Mouse (Mus musculus) kidney, embryonic 14.5 days (tissue): ENCODE data around the gene Toe1. TPM values are rescaled to one million over a fixed set of nuclear protein-coding genes. Genes with fewer than 3 reads are reported as not detected.
A peak's percentile ranks its signal among the peaks of the same experiment; 100 is the strongest.
"Not testable (repeated sequence)": the region's sequence is repeated elsewhere in the genome, so short reads cannot be mapped to it uniquely, and the experiment has no call there.

Experiments used
- ATAC-seq: fragments of 200-750 bp; cut with Nextera tagmentation; 2 replicates; pipeline ENCODE4 v1.8.0; 2017; ENCODE audit warnings: moderate number of reproducible peaks, mild to moderate bottlenecking, moderate TSS enrichment, moderate library complexity; ENCODE audit not compliant: low FRiP score, low TSS enrichment
- H3K27ac ChIP-seq: fragments of 300-500 bp; sonication (generic); 2 replicates; pipeline ENCODE4 v1.5.1; 2014; ENCODE audit warnings: low read depth, mild to moderate bottlenecking, low read length, moderate library complexity, mixed read lengths
- H3K27me3 ChIP-seq: fragments of 300-500 bp; sonication (generic); 2 replicates; pipeline ENCODE4 v1.6.1; 2014; ENCODE audit warnings: mild to moderate bottlenecking, low read length; ENCODE audit not compliant: control insufficient read depth, insufficient read depth
- H3K36me3 ChIP-seq: fragments of 300-500 bp; sonication (generic); 2 replicates; pipeline ENCODE4 v1.6.1; 2014; ENCODE audit warnings: low read length, mixed read lengths; ENCODE audit not compliant: control insufficient read depth, insufficient read depth
- H3K4me1 ChIP-seq: fragments of 300-500 bp; sonication (generic); 2 replicates; pipeline ENCODE4 v1.6.1; 2014; ENCODE audit warnings: low read length, mixed read lengths; ENCODE audit not compliant: control insufficient read depth, insufficient read depth
- H3K4me2 ChIP-seq: fragments of 300-500 bp; sonication (generic); replicated peaks from 2 replicates; pipeline ENCODE4 v1.6.1; 2014; ENCODE audit warnings: low read depth, mild to moderate bottlenecking, low read length
- H3K4me3 ChIP-seq: fragments of 300-500 bp; sonication (generic); 2 replicates; pipeline ENCODE4 v1.5.1; 2014; ENCODE audit warnings: mild to moderate bottlenecking, low read length
- H3K9ac ChIP-seq: fragments of 300-500 bp; sonication (generic); 2 replicates; pipeline ENCODE4 v1.6.1; 2014; ENCODE audit warnings: low read depth, mild to moderate bottlenecking, low read length, moderate library complexity
- H3K9me3 ChIP-seq: fragments of 300-500 bp; sonication (generic); 2 replicates; pipeline ENCODE4 v1.6.1; 2016; ENCODE audit warnings: low read length; ENCODE audit not compliant: control insufficient read depth
- WGBS: fragments of 180-500 bp; shearing (Covaris S2); extraction: QIAGEN DNeasy Blood & Tissue Kit; methylation state at CpG from one replicate; pipeline ENCODE4 v1.1.7; 2014; 5-methylcytosine and 5-hydroxymethylcytosine counted together
- polyA plus RNA-seq: library from polyadenylated mRNA; unstranded; fragments of >200 nt; fragmentation: Nextera tagmentation; extraction: Ambion mirVana; gene quantifications from 2 replicates; pipeline ENCODE4 v1.2.1, GENCODE M21; 2014

The Toe1 gene
- 29.0 and 42.5 TPM in 2 replicates for polyA plus RNA-seq

DNA sequence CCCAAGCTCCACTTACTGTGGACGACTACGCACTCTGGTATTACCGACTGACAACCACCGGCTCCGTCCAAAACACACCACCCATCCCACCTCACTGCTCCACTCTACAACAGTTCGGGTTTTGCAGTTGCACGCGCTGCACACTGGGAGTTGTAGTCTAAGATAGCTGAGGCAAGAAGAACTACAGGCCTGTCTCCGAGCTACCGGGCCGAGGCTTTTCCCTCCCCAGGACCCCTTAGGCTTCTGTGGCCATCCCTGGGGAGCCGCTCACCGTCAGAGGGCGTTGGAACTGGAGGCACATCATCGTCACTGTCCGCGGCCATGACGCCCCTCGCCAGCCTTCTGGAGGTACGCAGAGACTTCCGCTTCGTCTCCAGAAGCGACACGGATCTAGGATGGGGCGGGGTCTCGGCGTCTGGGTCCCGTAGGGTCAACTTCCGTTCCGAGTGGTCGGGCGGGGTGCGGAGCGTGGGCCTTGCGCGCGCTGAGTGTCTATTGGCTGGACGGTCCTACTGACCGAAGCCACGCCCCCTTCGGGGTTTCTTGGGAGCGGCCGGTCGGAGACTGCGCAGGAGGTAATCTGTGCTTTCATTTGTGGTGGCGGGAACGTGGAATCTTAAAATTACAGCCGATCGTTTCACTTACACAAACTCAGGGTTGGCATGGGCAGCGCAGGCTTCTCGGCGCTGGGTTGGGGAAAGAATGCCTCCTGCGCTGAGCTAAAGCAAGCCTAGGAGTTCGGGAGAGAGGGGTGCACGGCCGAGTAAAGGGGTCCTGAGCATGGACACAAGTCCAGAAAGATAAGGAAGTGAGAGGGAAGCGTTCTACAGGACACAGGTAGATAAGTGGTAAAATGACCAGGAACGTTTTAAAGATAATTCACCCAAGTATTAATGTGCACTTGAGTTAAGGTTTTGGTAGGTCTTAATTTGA, at the start of gene Toe1, which contains the start of gene Mutyh:
Toe1 (minus strand) TSS at position 444 of the 933 bp plus-strand sequence.
Mutyh (plus strand) TSS at position 527 of the 933 bp plus-strand sequence.
- peaks cover 8% of the 10 kb centered on the region; the same call in 1 of the 2 replicates for H3K4me1 ChIP-seq
- no peaks in the 10 kb centered on the region for H3K27me3 ChIP-seq
- peak within 1 kb of the TSS; percentile 69 for H3K4me2 ChIP-seq
- H3K36me3 ChIP-seq = peaks cover 34% of the 10 kb centered on the region
- H3K27ac ChIP-seq = peak within 1 kb of the TSS; percentile 75; the same call in 1 of the 2 replicates
- H3K4me3 ChIP-seq = peak within 1 kb of the TSS; percentile 84
- ATAC-seq = peak; percentile 99
- no peaks in the 10 kb centered on the region for H3K9me3 ChIP-seq
- WGBS = under 1% methylated on average over 58 of the region's 58 CpGs
- H3K9ac ChIP-seq = peak within 1 kb of the TSS; percentile 77

GRCm38 (mm10) chr4:116857203-116857602, 49.8 kb upstream of the Toe1 start:
- no peaks in the 10 kb centered on the region for H3K36me3 ChIP-seq
- 91% methylated on average over 10 of the region's 10 CpGs for WGBS
- no peak for ATAC-seq
- H3K4me1 ChIP-seq = no peaks in the 10 kb centered on the region
- H3K9ac ChIP-seq = no peak overlapping the region
- no peak overlapping the region for H3K27ac ChIP-seq
- H3K27me3 ChIP-seq = no peaks in the 10 kb centered on the region
- H3K4me3 ChIP-seq = no peak overlapping the region
- H3K4me2 ChIP-seq = no peak overlapping the region
- no peaks in the 10 kb centered on the region for H3K9me3 ChIP-seq

- H3K4me1 ChIP-seq = no peaks in the 10 kb centered on the region
- WGBS = 33% methylated on average over 2 of the region's 2 CpGs
- ATAC-seq = no peak
- no peak overlapping the region for H3K4me3 ChIP-seq
- H3K27me3 ChIP-seq = no peaks in the 10 kb centered on the region
- H3K9ac ChIP-seq = no peak overlapping the region
- no peak overlapping the region for H3K27ac ChIP-seq
- H3K4me2 ChIP-seq = no peak overlapping the region
- no peaks in the 10 kb centered on the region for H3K9me3 ChIP-seq
- no peaks in the 10 kb centered on the region for H3K36me3 ChIP-seq
These were observed 46.8 kb upstream of the Toe1 start for GRCm38 (mm10) chr4:116854286-116854685.

DNA sequence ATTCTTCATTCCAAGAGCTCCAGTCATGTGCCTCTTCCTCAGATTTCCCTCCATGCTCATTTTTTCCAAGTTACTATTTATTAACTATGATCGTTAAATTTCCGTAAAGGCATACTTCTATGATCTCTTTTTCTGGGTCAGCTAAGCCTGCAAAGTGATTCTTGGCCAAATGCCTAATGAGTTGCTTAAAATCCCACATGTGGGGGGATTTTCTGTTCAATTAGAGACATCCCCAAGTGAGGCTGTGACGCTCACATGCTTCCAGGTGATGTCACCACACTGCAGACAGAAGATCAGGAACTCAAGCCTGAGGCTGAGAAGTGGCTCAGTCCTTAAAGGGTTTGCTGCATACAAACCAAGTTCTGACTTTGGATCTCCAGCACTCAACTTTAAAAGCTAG, 42.5 kb upstream of the Toe1 start:
- H3K27me3 ChIP-seq = no peaks in the 10 kb centered on the region
- no peak overlapping the region for H3K4me2 ChIP-seq
- no peak overlapping the region for H3K9ac ChIP-seq
- no peak overlapping the region for H3K27ac ChIP-seq
- no peaks in the 10 kb centered on the region for H3K36me3 ChIP-seq
- no peak for ATAC-seq
- no peaks in the 10 kb centered on the region for H3K4me1 ChIP-seq
- no peaks in the 10 kb centered on the region for H3K9me3 ChIP-seq
- H3K4me3 ChIP-seq = no peak overlapping the region
- 78% methylated on average over 3 of the region's 3 CpGs for whole genome bisulfite sequencing

DNA sequence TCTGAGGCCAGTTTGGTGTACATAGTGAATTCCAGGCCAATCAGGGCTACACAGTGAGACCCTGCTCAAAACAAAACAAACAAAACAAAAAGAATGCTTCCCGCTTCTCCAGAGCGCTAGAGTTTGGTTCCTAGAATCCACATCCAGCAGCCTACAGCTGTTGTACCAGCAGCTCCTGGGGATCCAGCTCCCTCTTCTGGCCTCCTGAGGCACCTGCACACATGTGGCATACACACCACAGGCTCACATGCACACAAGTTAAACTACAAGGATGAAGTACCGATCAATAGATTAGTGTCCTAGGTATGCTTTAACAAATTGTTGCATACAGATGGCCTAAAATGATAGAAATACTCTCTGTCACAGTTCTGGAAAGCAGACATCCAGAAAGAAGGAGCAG, 36.9 kb upstream of the Toe1 start:
- WGBS = 97% methylated on average over 3 of the region's 3 CpGs
- Histone ChIP-seq H3K4me3 (no peak overlapping the region), H3K9ac (no peak overlapping the region), H3K27ac (no peak overlapping the region), H3K4me2 (no peak overlapping the region), H3K9me3 (no peaks in the 10 kb centered on the region), H3K27me3 (peaks cover 1% of the 10 kb centered on the region; the same call in 1 of the 2 replicates), H3K36me3 (no peaks in the 10 kb centered on the region), H3K4me1 (no peaks in the 10 kb centered on the region)
- no peak for ATAC-seq

- peaks cover 3% of the 10 kb centered on the region; the same call in 1 of the 2 replicates for H3K27me3 ChIP-seq
- no peak for ATAC-seq
- 79% methylated on average over 6 of the region's 6 CpGs for WGBS
- H3K9ac ChIP-seq = no peak overlapping the region
- H3K36me3 ChIP-seq = no peaks in the 10 kb centered on the region
- H3K4me2 ChIP-seq = no peak overlapping the region
- H3K4me3 ChIP-seq = no peak overlapping the region
- no peaks in the 10 kb centered on the region for H3K9me3 ChIP-seq
- no peak overlapping the region for H3K27ac ChIP-seq
- no peaks in the 10 kb centered on the region for H3K4me1 ChIP-seq
These were observed 33.4 kb upstream of the Toe1 start for GRCm38 (mm10) chr4:116840841-116841240.

GRCm38 (mm10) chr4:116840096-116840495, 32.7 kb upstream of the Toe1 start:
- H3K9me3 ChIP-seq, H3K9ac ChIP-seq, H3K4me1 ChIP-seq, ATAC-seq, H3K36me3 ChIP-seq, H3K4me3 ChIP-seq, H3K27ac ChIP-seq, H3K27me3 ChIP-seq: not testable (repeated sequence)
- WGBS = 31% methylated on average over 20 of the region's 29 CpGs
- peak overlapping the region; percentile 19; the same call in 1 of the 2 replicates for H3K4me2 ChIP-seq

- H3K9ac ChIP-seq = no peak overlapping the region
- 30% methylated on average over 2 of the region's 2 CpGs for WGBS
These were observed 31.6 kb upstream of the Toe1 start for GRCm38 (mm10) chr4:116838999-116839398.

GRCm38 (mm10) chr4:116830070-116830368, 22.6 kb upstream of the Toe1 start:
- WGBS = 7% methylated on average over 6 of the region's 6 CpGs
- peak; percentile 87 for ATAC-seq

More at GRCm38 (mm10) chr4:116838999-116839398, 31.6 kb upstream of the Toe1 start:
- H3K36me3 ChIP-seq = no peaks in the 10 kb centered on the region
- no peak overlapping the region for H3K4me3 ChIP-seq
- no peak overlapping the region for H3K4me2 ChIP-seq
- H3K27me3 ChIP-seq = peaks cover 3% of the 10 kb centered on the region; the same call in 1 of the 2 replicates
- no peaks in the 10 kb centered on the region for H3K9me3 ChIP-seq
- H3K4me1 ChIP-seq = no peaks in the 10 kb centered on the region
- H3K27ac ChIP-seq = no peak overlapping the region
- ATAC-seq = no peak

More at GRCm38 (mm10) chr4:116830070-116830368, 22.6 kb upstream of the Toe1 start:
- Histone ChIP-seq H3K4me1 (peaks cover 11% of the 10 kb centered on the region), H3K9ac (no peak overlapping the region), H3K27ac (peak overlapping the region; percentile 13; the same call in 1 of the 2 replicates), H3K4me2 (no peak overlapping the region), H3K4me3 (no peak overlapping the region), H3K36me3 (no peaks in the 10 kb centered on the region), H3K27me3 (no peaks in the 10 kb centered on the region), H3K9me3 (no peaks in the 10 kb centered on the region)
